Mouse (Mus musculus): Measurements from ENCODE around the gene Gm45837.

Gm45837 gene

GRCm38 (mm10) chr7:101410267-101410936 lies at the start of gene Gm45837:
Gene Gm45837 (plus strand): TSS chr7:101410886.
- no peak for DNase-seq

GRCm38 (mm10) chr7:101361021-101361420 lies 49.7 kb upstream of the Gm45837 start:
- DNase-seq, result no peak

GRCm38 (mm10) chr7:101361767-101362166 lies 48.9 kb upstream of the Gm45837 start:
- no peak for DNase-seq

GRCm38 (mm10) chr7:101362791-101363191 lies 47.9 kb upstream of the Gm45837 start:
- DNase-seq, result no peak

- DNase-seq, result no peak
These were observed 46.8 kb upstream of the Gm45837 start for GRCm38 (mm10) chr7:101363914-101364313.

GRCm38 (mm10) chr7:101367901-101368852 lies 42.5 kb upstream of the Gm45837 start:
- DNase-seq, result no peak

- DNase-seq, result no peak
These were observed 41.0 kb upstream of the Gm45837 start for GRCm38 (mm10) chr7:101369666-101370065.

GRCm38 (mm10) chr7:101373082-101373481 lies 37.6 kb upstream of the Gm45837 start:
- no peak for DNase-seq

- peak; percentile 71 to 76 for DNase-seq
These were observed 36.5 kb upstream of the Gm45837 start for GRCm38 (mm10) chr7:101374155-101374554.

GRCm38 (mm10) chr7:101376701-101377340 lies 33.9 kb upstream of the Gm45837 start:
- DNase-seq, result no peak

GRCm38 (mm10) chr7:101377741-101378262 lies 32.9 kb upstream of the Gm45837 start:
- no peak for DNase-seq

- no peak for DNase-seq
These were observed 32.4 kb upstream of the Gm45837 start for GRCm38 (mm10) chr7:101378285-101378684.

GRCm38 (mm10) chr7:101378796-101379465 lies 31.8 kb upstream of the Gm45837 start:
- DNase-seq, result no peak

GRCm38 (mm10) chr7:101379732-101380131 lies 31.0 kb upstream of the Gm45837 start:
- no peak for DNase-seq

GRCm38 (mm10) chr7:101381512-101381911 lies 29.2 kb upstream of the Gm45837 start:
- DNase-seq, result no peak

GRCm38 (mm10) chr7:101382378-101382777 lies 28.3 kb upstream of the Gm45837 start:
- DNase-seq, result no peak

GRCm38 (mm10) chr7:101383756-101384155 lies 26.9 kb upstream of the Gm45837 start:
- no peak for DNase-seq

- DNase-seq, result no peak
These were observed 25.8 kb upstream of the Gm45837 start for GRCm38 (mm10) chr7:101384931-101385330.

GRCm38 (mm10) chr7:101385331-101385733 lies 25.4 kb upstream of the Gm45837 start:
- DNase-seq, result no peak

- no peak for DNase-seq
These were observed 24.7 kb upstream of the Gm45837 start for GRCm38 (mm10) chr7:101385866-101386452.

- no peak for DNase-seq
These were observed 21.4 kb upstream of the Gm45837 start for GRCm38 (mm10) chr7:101389256-101389655.

- DNase-seq, result no peak
These were observed 18.7 kb upstream of the Gm45837 start for GRCm38 (mm10) chr7:101391909-101392479.

All from cerebellum, postnatal 14 days (tissue).